Mouse (Mus musculus) adrenal gland (tissue): ENCODE data around the gene Gm10961.

ENCODE experiments used
- intact Hi-C: fragments of 180-260 bp; cut with DNase I; formaldehyde crosslinking; loops from one replicate; pipeline ENCODE4 v1.15.1; 2025

Gm10961 gene

DNA sequence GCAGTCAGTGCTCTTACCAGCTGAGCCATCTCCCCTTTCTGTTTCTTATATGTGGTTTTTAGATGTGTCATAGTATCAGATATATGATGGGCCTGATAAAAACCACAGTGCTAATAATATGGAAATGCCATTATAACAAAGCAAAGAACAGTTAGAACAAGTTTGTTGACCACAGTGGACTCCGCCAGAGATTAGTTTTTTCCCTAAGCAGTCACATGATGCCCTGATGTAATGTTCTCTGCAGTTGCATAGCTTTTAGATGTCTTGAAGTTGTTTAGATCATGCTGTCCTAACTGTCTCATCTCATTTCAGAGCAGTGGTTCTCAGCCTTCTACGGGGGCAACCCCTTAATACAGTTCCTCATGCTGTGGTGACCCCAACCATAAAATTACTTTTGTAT is 25.0 kb downstream of the Gm10961 start:
- intact Hi-C loops: no loop called here

GRCm38 (mm10) chr3:107656888-107657287 is 25.8 kb downstream of the Gm10961 start:
- intact Hi-C loops: no loop called here

- intact Hi-C loops: no loop called here
These were observed 27.9 kb downstream of the Gm10961 start for GRCm38 (mm10) chr3:107659000-107659399.

GRCm38 (mm10) chr3:107664641-107665040 is 33.5 kb downstream of the Gm10961 start:
- intact Hi-C loops: no loop called here

- intact Hi-C loops: no loop called here
These were observed 36.3 kb downstream of the Gm10961 start for GRCm38 (mm10) chr3:107667426-107667825.

GRCm38 (mm10) chr3:107668786-107669185 is 37.7 kb downstream of the Gm10961 start:
- intact Hi-C loops: no loop called here

GRCm38 (mm10) chr3:107670500-107670899 is 39.4 kb downstream of the Gm10961 start:
- intact Hi-C loops: no loop called here

DNA sequence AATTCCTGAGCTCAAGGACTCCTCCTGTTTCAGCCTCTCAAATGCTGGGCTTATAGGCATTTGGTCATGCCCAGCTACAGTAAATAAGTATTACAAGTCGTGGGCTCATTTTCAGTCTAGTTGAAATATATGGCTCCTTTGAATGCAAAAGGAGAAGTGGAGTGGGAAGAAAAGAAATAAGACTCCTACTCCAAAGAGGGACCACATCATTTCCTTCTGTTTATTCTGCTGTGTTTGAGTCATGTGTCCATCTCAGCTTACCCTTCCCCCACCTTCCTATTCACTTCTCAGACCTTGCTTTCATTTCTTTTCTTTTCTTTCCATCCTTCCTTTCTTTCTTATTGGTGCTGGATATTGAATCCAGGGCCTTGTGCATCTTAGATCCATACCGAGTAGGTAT is 40.4 kb downstream of the Gm10961 start:
- intact Hi-C loops: no loop called here

DNA sequence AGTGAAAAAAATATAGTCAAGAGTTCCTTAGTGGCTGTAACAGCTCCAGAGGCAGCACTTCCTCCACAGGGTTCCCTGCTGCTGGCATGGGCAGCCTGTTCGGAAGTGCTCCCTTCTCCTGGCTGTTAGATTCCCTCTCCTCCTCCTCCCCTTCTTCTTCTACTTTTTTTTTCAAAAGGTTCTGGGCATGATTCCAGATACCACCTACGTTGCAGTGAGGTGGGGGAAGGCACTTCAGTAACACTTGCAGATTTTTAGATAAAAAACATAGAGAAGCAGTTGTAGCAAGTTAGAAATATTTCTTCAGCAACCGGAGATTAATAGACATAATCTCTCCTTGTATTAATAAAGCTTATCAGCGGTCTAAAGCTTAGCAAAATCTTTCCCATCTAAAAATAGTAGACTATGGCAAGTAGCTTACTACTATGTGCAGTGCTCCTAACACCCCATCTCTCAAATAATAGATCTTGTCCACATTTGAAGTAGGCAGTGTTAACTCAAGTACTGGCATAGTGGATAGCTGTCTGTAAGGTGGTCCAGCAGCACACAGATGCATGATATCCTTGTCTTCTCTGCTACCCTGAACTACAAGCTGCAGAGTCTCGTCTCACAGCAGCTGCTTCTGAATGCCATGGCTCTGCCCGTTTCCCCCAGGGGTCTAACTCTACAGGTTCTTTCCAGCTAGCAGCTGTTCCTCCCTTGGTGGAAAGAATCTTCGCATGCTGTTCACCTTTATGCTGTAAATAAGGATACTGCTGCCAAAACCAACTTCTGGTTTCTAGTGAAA is 49.9 kb downstream of the Gm10961 start:
- intact Hi-C loops: no loop called here
